In the genomic region with DNA sequence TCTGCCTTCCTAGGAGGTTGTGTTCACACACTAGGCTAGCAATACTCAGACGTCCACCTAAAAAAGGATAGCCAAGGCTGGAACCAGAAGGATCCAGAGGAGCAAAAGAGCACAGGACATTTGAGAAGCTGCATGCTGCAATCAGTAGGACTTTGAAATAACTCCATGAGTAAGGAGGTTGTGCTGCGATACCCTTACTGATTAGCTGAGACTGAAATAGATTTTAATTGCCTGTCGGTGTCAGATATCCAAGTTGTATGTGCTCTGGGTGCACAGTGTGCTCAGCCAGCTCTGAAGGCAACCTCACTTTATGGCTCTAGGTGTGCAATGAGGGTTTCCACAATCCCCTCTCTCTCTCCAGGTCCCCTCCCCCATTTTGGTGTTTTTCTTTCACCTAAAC, we compare ENCODE assay signal across 20 mouse cellular contexts.
DNase-seq lines count a peak whose midpoint lies in the region; ATAC-seq lines count a peak whose summit lies in the region.
"Had no signal": no experiment of that assay in that cellular context is flagged by ENCODE, and none has a peak within 500 bp of the region (broad histone marks: within the 10 kb centered on the region; RNA-seq: fewer than 3 reads in every experiment).

No protein-coding gene starts in this region.

- intact Hi-C loops in gastrocnemius, postnatal 36 days (cut with DNase I) = no loop called here

- H3K36me3 ChIP-seq in kidney, embryonic 16.5 days (ENCODE audit: insufficient read depth, low read length) = no peaks in the 10 kb centered on the region
- no peaks in the 10 kb centered on the region for H3K36me3 ChIP-seq in kidney, embryonic 15.5 days
- H3K36me3 ChIP-seq in limb, embryonic 13.5 days = no peaks in the 10 kb centered on the region
- H3K36me3 ChIP-seq: embryonic facial prominence, embryonic 10.5 days; heart, embryonic 15.5 days; hindbrain, embryonic 13.5 days had no signal

- no peaks in the 10 kb centered on the region for H3K9me3 ChIP-seq in kidney, embryonic 16.5 days (ENCODE audit: low read length)
- no peaks in the 10 kb centered on the region for H3K9me3 ChIP-seq in kidney, embryonic 15.5 days (replicated peaks)
- no peaks in the 10 kb centered on the region for H3K9me3 ChIP-seq in limb, embryonic 13.5 days
- H3K9me3 ChIP-seq: embryonic facial prominence, embryonic 10.5 days; forebrain, embryonic 13.5 days; heart, embryonic 15.5 days; hindbrain, embryonic 13.5 days had no signal

- no peak overlapping the region for H3K9ac ChIP-seq in kidney, embryonic 16.5 days (replicated peaks; ENCODE audit: low read length)
- H3K9ac ChIP-seq in kidney, embryonic 15.5 days = no peak overlapping the region
- H3K9ac ChIP-seq in limb, embryonic 13.5 days = no peak overlapping the region
- H3K9ac ChIP-seq: forebrain, embryonic 13.5 days; forebrain, postnatal 0 days; heart, embryonic 15.5 days; hindbrain, embryonic 13.5 days had no signal

- H3K4me1 ChIP-seq in kidney, embryonic 16.5 days (ENCODE audit: insufficient read depth, low read length) = no peaks in the 10 kb centered on the region
- no peaks in the 10 kb centered on the region for H3K4me1 ChIP-seq in kidney, embryonic 15.5 days
- H3K4me1 ChIP-seq in limb, embryonic 13.5 days = peaks cover 16% of the 10 kb centered on the region

- H3K4me3 ChIP-seq in kidney, embryonic 16.5 days (ENCODE audit: low read length) = no peak overlapping the region
- H3K4me3 ChIP-seq in kidney, embryonic 15.5 days (replicated peaks) = no peak overlapping the region
- no peak overlapping the region for H3K4me3 ChIP-seq in limb, embryonic 13.5 days
- H3K4me3 ChIP-seq: embryonic facial prominence, embryonic 10.5 days; forebrain, embryonic 13.5 days; heart, embryonic 15.5 days; hindbrain, embryonic 13.5 days had no signal

- no peak overlapping the region for H3K4me2 ChIP-seq in kidney, embryonic 16.5 days (replicated peaks; ENCODE audit: low read depth, low read length)
- no peak overlapping the region for H3K4me2 ChIP-seq in kidney, embryonic 15.5 days
- H3K4me2 ChIP-seq in limb, embryonic 13.5 days (replicated peaks) = no peak overlapping the region
- H3K4me2 ChIP-seq: forebrain, embryonic 13.5 days; heart, embryonic 11.5 days; heart, embryonic 15.5 days; hindbrain, embryonic 13.5 days had no signal

- peak; percentile 66 for ATAC-seq in kidney, embryonic 16.5 days (ENCODE audit: low FRiP score, low TSS enrichment)
- ATAC-seq in kidney, embryonic 15.5 days (replicated peaks; ENCODE audit: low FRiP score) = no peak; the same call in 1 of the 2 replicates
- no peak for ATAC-seq in limb, embryonic 13.5 days (ENCODE audit: low FRiP score, low read depth)
- ATAC-seq: forebrain, embryonic 13.5 days; forebrain, postnatal 0 days; hindbrain, postnatal 0 days had no signal

- H3K27ac ChIP-seq in kidney, embryonic 16.5 days (ENCODE audit: low read length) = no peak overlapping the region
- H3K27ac ChIP-seq in kidney, embryonic 15.5 days = no peak overlapping the region
- H3K27ac ChIP-seq in limb, embryonic 13.5 days = peak overlapping the region; percentile 28; the same call in 1 of the 2 replicates
- H3K27ac ChIP-seq: embryonic facial prominence, embryonic 10.5 days; forebrain, embryonic 13.5 days; heart, embryonic 15.5 days; hindbrain, embryonic 13.5 days; hindbrain, postnatal 0 days had no signal

- 50% methylated on average over 3 of the region's 3 CpGs for WGBS in kidney, embryonic 16.5 days
- WGBS in kidney, embryonic 15.5 days = 58% methylated on average over 3 of the region's 3 CpGs
- WGBS in limb, embryonic 13.5 days = 37% methylated on average over 3 of the region's 3 CpGs

- DNase-seq in gastrocnemius, adult 18-20 months (ENCODE audit: low spot score) = peak; percentile 53
- DNase-seq in gastrocnemius, postnatal 36 days = no peak
- no peak for DNase-seq in ovary, adult 18-20 months (ENCODE audit: low spot score)
- no peak for DNase-seq in thymus, adult 18-20 months
- DNase-seq: adrenal gland, postnatal 14 days; B cell, adult 2 months; cerebellum, adult 18-20 months; cerebellum, postnatal 10 days; forebrain, postnatal 0 days; heart, adult 18-20 months; heart, postnatal 14 days had no signal

- H3K27me3 ChIP-seq in kidney, embryonic 16.5 days (ENCODE audit: insufficient read depth, low read length) = no peaks in the 10 kb centered on the region
- H3K27me3 ChIP-seq in kidney, embryonic 15.5 days = no peaks in the 10 kb centered on the region
- no peaks in the 10 kb centered on the region for H3K27me3 ChIP-seq in limb, embryonic 13.5 days
- H3K27me3 ChIP-seq: forebrain, embryonic 13.5 days; heart, embryonic 15.5 days; hindbrain, embryonic 13.5 days had no signal
